Mouse (Mus musculus): ENCODE measurements at regions not wholly inside any gene's neighbourhood (a gene's known extent, or its start where the extent isn't known, plus 50 kb on each side); places are given as distances from the start of the nearest gene placed in this dataset.
A peak's percentile ranks its signal among the peaks of the same experiment; 100 is the strongest.

GRCm38 (mm10) chr4:32074399-32075296, 110.8 kb downstream of the Map3k7 start:
- DNase-seq (ENCODE audit: low read depth) = peak; percentile 28

GRCm38 (mm10) chr4:32076391-32076925, 112.6 kb downstream of the Map3k7 start:
- DNase-seq (ENCODE audit: low read depth) = no peak

- DNase-seq (ENCODE audit: low read depth) = no peak
Observed at GRCm38 (mm10) chr4:32083456-32083855, 119.6 kb downstream of the Map3k7 start.

- no peak for DNase-seq (ENCODE audit: low read depth)
Observed at GRCm38 (mm10) chr4:32084250-32084869, 120.5 kb downstream of the Map3k7 start.

GRCm38 (mm10) chr4:32085040-32085439, 121.1 kb downstream of the Map3k7 start:
- no peak for DNase-seq (ENCODE audit: low read depth)

- no peak for DNase-seq (ENCODE audit: low read depth)
Observed at GRCm38 (mm10) chr4:32091086-32091485, 127.2 kb downstream of the Map3k7 start.

- no peak for DNase-seq (ENCODE audit: low read depth)
Observed at GRCm38 (mm10) chr4:32092320-32093041, 128.6 kb downstream of the Map3k7 start.

- DNase-seq (ENCODE audit: low read depth) = no peak
Observed at GRCm38 (mm10) chr4:32098233-32098632, 134.3 kb downstream of the Map3k7 start.

GRCm38 (mm10) chr4:32101002-32101401, 137.1 kb downstream of the Map3k7 start:
- DNase-seq (ENCODE audit: low read depth) = no peak

GRCm38 (mm10) chr4:32106664-32107171, 131.9 kb upstream of the Bach2 start:
- no peak for DNase-seq (ENCODE audit: low read depth)

- no peak for DNase-seq (ENCODE audit: low read depth)
Observed at GRCm38 (mm10) chr4:32122320-32122719, 116.3 kb upstream of the Bach2 start.

GRCm38 (mm10) chr4:32126828-32127227, 111.8 kb upstream of the Bach2 start:
- DNase-seq (ENCODE audit: low read depth) = no peak

GRCm38 (mm10) chr4:32130594-32130993, 108.0 kb upstream of the Bach2 start:
- DNase-seq (ENCODE audit: low read depth) = no peak

GRCm38 (mm10) chr4:32131819-32132218, 106.8 kb upstream of the Bach2 start:
- DNase-seq (ENCODE audit: low read depth) = no peak

GRCm38 (mm10) chr4:32136151-32136550, 102.5 kb upstream of the Bach2 start:
- DNase-seq (ENCODE audit: low read depth) = no peak

GRCm38 (mm10) chr4:32137243-32137642, 101.4 kb upstream of the Bach2 start:
- no peak for DNase-seq (ENCODE audit: low read depth)

- no peak for DNase-seq (ENCODE audit: low read depth)
Observed at GRCm38 (mm10) chr4:32137966-32138365, 100.6 kb upstream of the Bach2 start.

GRCm38 (mm10) chr4:32139586-32139985, 99.0 kb upstream of the Bach2 start:
- DNase-seq (ENCODE audit: low read depth) = no peak

- DNase-seq (ENCODE audit: low read depth) = no peak
Observed at GRCm38 (mm10) chr4:32140068-32140467, 98.5 kb upstream of the Bach2 start.

GRCm38 (mm10) chr4:32142198-32142597, 96.4 kb upstream of the Bach2 start:
- DNase-seq (ENCODE audit: low read depth) = no peak

GRCm38 (mm10) chr4:32147146-32147545, 91.5 kb upstream of the Bach2 start:
- DNase-seq (ENCODE audit: low read depth) = no peak

- no peak for DNase-seq (ENCODE audit: low read depth)
Observed at GRCm38 (mm10) chr4:32148597-32148996, 90.0 kb upstream of the Bach2 start.
